Mouse (Mus musculus) mouse embryonic stem cell (cell line): ENCODE results near the gene Pogz.
"Not testable (repeated sequence)": the region's sequence is repeated elsewhere in the genome, so short reads cannot be mapped to it uniquely, and the experiment has no call there.

ENCODE experiments used
- in situ Hi-C, 2 experiments: fragments of 300-500 bp; cut with MboI; formaldehyde crosslinking; loops; 1 replicate in 1 of 2; 3 replicates in 1 of 2; pipeline ENCODE4 v1.14.3; 2019 to 2020; ENCODE audit warnings: low sequenced_read_pairs in 2 of 2, low pct_unique_long_range_greater_than_20kb in 1 of 2, mixed read lengths in 1 of 2; ENCODE audit not compliant: unreplicated experiment in 1 of 2

The Pogz gene

GRCm38 (mm10) chr3:94894076-94894475 lies 56.7 kb downstream of the Pogz start:
- in situ Hi-C loops = no loop called here

- in situ Hi-C loops = no loop called here
Observed at GRCm38 (mm10) chr3:94902747-94903146, 65.4 kb downstream of the Pogz start.

GRCm38 (mm10) chr3:94904759-94905158 lies 67.4 kb downstream of the Pogz start:
- in situ Hi-C loops = not testable (repeated sequence)

GRCm38 (mm10) chr3:94906482-94906881 lies 69.1 kb downstream of the Pogz start:
- in situ Hi-C loops = no loop called here

- in situ Hi-C loops = no loop called here
Observed at GRCm38 (mm10) chr3:94911050-94911693, 73.8 kb downstream of the Pogz start.

- in situ Hi-C loops = no loop called here
Observed at GRCm38 (mm10) chr3:94913801-94914200, 76.4 kb downstream of the Pogz start.

GRCm38 (mm10) chr3:94915903-94916741 lies 78.8 kb downstream of the Pogz start:
- in situ Hi-C loops = no loop called here

GRCm38 (mm10) chr3:94917816-94918361 lies 80.5 kb downstream of the Pogz start:
- in situ Hi-C loops = no loop called here

- in situ Hi-C loops = no loop called here
Observed at GRCm38 (mm10) chr3:94918845-94919244, 81.5 kb downstream of the Pogz start.

GRCm38 (mm10) chr3:94921104-94921503 lies 83.7 kb downstream of the Pogz start:
- in situ Hi-C loops = no loop called here

- in situ Hi-C loops = no loop called here
Observed at GRCm38 (mm10) chr3:94922333-94922732, 85.0 kb downstream of the Pogz start.

GRCm38 (mm10) chr3:94924688-94925087 lies 87.3 kb downstream of the Pogz start:
- in situ Hi-C loops = no loop called here

GRCm38 (mm10) chr3:94926301-94926736 lies 89.0 kb downstream of the Pogz start:
- in situ Hi-C loops = not testable (repeated sequence)

- in situ Hi-C loops = not testable (repeated sequence)
Observed at GRCm38 (mm10) chr3:94928979-94929378, 91.6 kb downstream of the Pogz start.

- in situ Hi-C loops = not testable (repeated sequence)
Observed at GRCm38 (mm10) chr3:94930386-94931266, 93.3 kb downstream of the Pogz start.

GRCm38 (mm10) chr3:94931427-94932082 lies 94.2 kb downstream of the Pogz start:
- in situ Hi-C loops = not testable (repeated sequence)
